Mouse (Mus musculus) CH12.LX (cell line): ENCODE results near the gene Grrp1. TPM values are rescaled to one million over a fixed set of nuclear protein-coding genes. Genes with fewer than 3 reads are reported as not detected.

ENCODE experiments used
- DNase-seq: peaks from one replicate; pipeline ENCODE4 v3.0.0-alpha.2; 2013; ENCODE audit errors: extremely low read depth
- H3K27ac ChIP-seq: 2 replicates; pipeline ENCODE4 v1.5.1; 2012; ENCODE audit warnings: low read depth, mild to moderate bottlenecking, control low read depth, moderate library complexity; ENCODE audit not compliant: insufficient read depth
- H3K27me3 ChIP-seq: replicated peaks from 2 replicates; pipeline ENCODE3; 2012; ENCODE audit warnings: inconsistent platforms
- H3K36me3 ChIP-seq, 2 experiments: replicated peaks in 1 of 2; 2 replicates each; pipeline versions ENCODE3 to v1.6.1; 2012; ENCODE audit warnings: inconsistent platforms in 1 of 2, low read length in 1 of 2, mild to moderate bottlenecking in 1 of 2, mixed read lengths in 1 of 2, moderate library complexity in 1 of 2; ENCODE audit not compliant: control insufficient read depth in 1 of 2, insufficient read depth in 1 of 2
- H3K4me1 ChIP-seq, 2 experiments: 2 replicates each; pipeline ENCODE4 v1.6.1; 2012; ENCODE audit warnings: inconsistent platforms in 1 of 2, moderate library complexity in 1 of 2; ENCODE audit not compliant: insufficient read depth in 2 of 2, control insufficient read depth in 1 of 2
- H3K4me2 ChIP-seq: 2 replicates; pipeline ENCODE4 v1.6.1; 2012; ENCODE audit warnings: low read depth, mild to moderate bottlenecking, control low read depth; ENCODE audit not compliant: poor library complexity, insufficient read depth, severe bottlenecking
- H3K4me3 ChIP-seq, 3 experiments: fragments of 150-350 bp in 1 of 3; sonication (generic) in 1 of 3; replicated peaks in 1 of 3; 2 replicates each; pipeline versions ENCODE3 to v1.5.1; 2011 to 2012; ENCODE audit warnings: low read depth in 2 of 3, low read length in 2 of 3, mild to moderate bottlenecking in 2 of 3, moderate library complexity in 2 of 3, control low read depth in 1 of 3, improper control_type of control experiment in 1 of 3, inconsistent platforms in 1 of 3, mixed read lengths in 1 of 3; ENCODE audit not compliant: poor library complexity in 1 of 3
- H3K79me2 ChIP-seq: replicated peaks from 2 replicates; pipeline ENCODE4 v1.6.1; 2012; ENCODE audit warnings: mild to moderate bottlenecking, moderate library complexity; ENCODE audit not compliant: control insufficient read depth, poor library complexity, insufficient read depth, severe bottlenecking; ENCODE audit errors: extremely low read depth
- H3K9ac ChIP-seq: 2 replicates; pipeline ENCODE4 v1.6.1; 2012; ENCODE audit warnings: low read depth, mild to moderate bottlenecking, control low read depth, moderate library complexity; ENCODE audit not compliant: insufficient read depth
- H3K9me3 ChIP-seq: replicated peaks from 2 replicates; pipeline ENCODE3; 2012; ENCODE audit warnings: low read length, inconsistent platforms, mixed read lengths
- BHLHE40 ChIP-seq: IDR thresholded peaks from 2 replicates; pipeline ENCODE4 v1.6.1; 2011; ENCODE audit warnings: mild to moderate bottlenecking, low read depth, low read length, improper control_type of control experiment
- E2F4 ChIP-seq: IDR thresholded peaks from 2 replicates; pipeline ENCODE4 v1.6.1; 2011; ENCODE audit warnings: low read depth, low read length, improper control_type of control experiment; ENCODE audit not compliant: insufficient replicate concordance
- ELF1 ChIP-seq: IDR thresholded peaks from 2 replicates; pipeline ENCODE4 v1.6.1; 2014; ENCODE audit warnings: low read depth, mild to moderate bottlenecking, inconsistent platforms, low read length, improper control_type of control experiment
- ETS1 ChIP-seq: conservative IDR thresholded peaks from 2 replicates; pipeline ENCODE4 v1.6.1; 2012; ENCODE audit warnings: low read depth, mild to moderate bottlenecking, inconsistent platforms, low read length, improper control_type of control experiment, moderate library complexity
- KAT2A ChIP-seq: IDR thresholded peaks from 2 replicates; pipeline ENCODE4 v1.6.1; 2012; ENCODE audit warnings: low read length, improper control_type of control experiment, inconsistent platforms; ENCODE audit not compliant: insufficient replicate concordance
- MAFK ChIP-seq: IDR thresholded peaks from 2 replicates; pipeline ENCODE4 v1.6.1; 2011; ENCODE audit warnings: low read length, improper control_type of control experiment; ENCODE audit not compliant: insufficient replicate concordance
- MAX ChIP-seq: IDR thresholded peaks from 2 replicates; pipeline ENCODE4 v1.6.1; 2011; ENCODE audit warnings: low read length, improper control_type of control experiment
- NRF1 ChIP-seq: IDR thresholded peaks from 2 replicates; pipeline ENCODE4 v1.6.1; 2014; ENCODE audit warnings: low read depth, mild to moderate bottlenecking, inconsistent platforms, low read length, improper control_type of control experiment, moderate library complexity
- POLR2A ChIP-seq: IDR thresholded peaks from 2 replicates; pipeline ENCODE4 v1.6.1; 2011; ENCODE audit warnings: low read depth, mild to moderate bottlenecking, improper control_type of control experiment, low read length
- RAD21 ChIP-seq: IDR thresholded peaks from 2 replicates; pipeline ENCODE4 v1.6.1; 2011; ENCODE audit warnings: low read depth, mild to moderate bottlenecking, low read length, improper control_type of control experiment, moderate library complexity
- RCOR1 ChIP-seq: conservative IDR thresholded peaks from 2 replicates; pipeline ENCODE4 v1.6.1; 2012; ENCODE audit warnings: low read depth, mild to moderate bottlenecking, inconsistent platforms, low read length, improper control_type of control experiment
- UBTF ChIP-seq: IDR thresholded peaks from 2 replicates; pipeline ENCODE4 v1.6.1; 2012; ENCODE audit warnings: low read depth, mild to moderate bottlenecking, inconsistent platforms, low read length, improper control_type of control experiment, moderate library complexity
- USF1 ChIP-seq: IDR thresholded peaks from 2 replicates; pipeline ENCODE4 v1.6.1; 2014; ENCODE audit warnings: low read depth, mild to moderate bottlenecking, inconsistent platforms, low read length, improper control_type of control experiment
- ZC3H11A ChIP-seq: IDR thresholded peaks from 2 replicates; pipeline ENCODE4 v1.6.1; 2012; ENCODE audit warnings: low read depth, mild to moderate bottlenecking, inconsistent platforms, low read length, improper control_type of control experiment
- ZKSCAN1 ChIP-seq: IDR thresholded peaks from 2 replicates; pipeline ENCODE4 v1.6.1; 2012; ENCODE audit warnings: low read depth, inconsistent platforms, low read length, improper control_type of control experiment, borderline replicate concordance
- ZMIZ1 ChIP-seq: IDR thresholded peaks from 2 replicates; pipeline ENCODE4 v1.6.1; 2012; ENCODE audit warnings: low read depth, mild to moderate bottlenecking, inconsistent platforms, low read length, improper control_type of control experiment
- dilution Hi-C: fragments of 300-500 bp; cut with MboI; formaldehyde crosslinking; loops from 2 replicates; pipeline ENCODE4 v1.14.3; 2020; ENCODE audit warnings: low sequenced_read_pairs; ENCODE audit not compliant: extremely low pct_unique_long_range_greater_than_20kb, extremely low pct_ligation_motif_present
- in situ Hi-C: fragments of 300-500 bp; cut with MboI; formaldehyde crosslinking; loops from 3 replicates; pipeline ENCODE4 v1.14.3; 2019; ENCODE audit warnings: low sequenced_read_pairs, low pct_ligation_motif_present, low pct_unique_long_range_greater_than_20kb, mixed read lengths
- polyA plus RNA-seq: library from polyadenylated mRNA; unstranded; fragments of >175 nt; gene quantifications from 2 replicates; pipeline ENCODE4 v1.2.1, GENCODE M21; 2012; ENCODE audit warnings: low read depth; ENCODE audit not compliant: insufficient read length
- total RNA-seq, 2 experiments: library from RNA; depleted of rRNA; stranded (reverse); fragments of 300-350 nt in 1 of 2; fragments of >200 nt in 1 of 2; gene quantifications; 2 replicates each; pipeline ENCODE4 v1.2.3; 2012 to 2014

Grrp1 gene
- total and polyA plus RNA-seq, 3 experiments: not detected

DNA sequence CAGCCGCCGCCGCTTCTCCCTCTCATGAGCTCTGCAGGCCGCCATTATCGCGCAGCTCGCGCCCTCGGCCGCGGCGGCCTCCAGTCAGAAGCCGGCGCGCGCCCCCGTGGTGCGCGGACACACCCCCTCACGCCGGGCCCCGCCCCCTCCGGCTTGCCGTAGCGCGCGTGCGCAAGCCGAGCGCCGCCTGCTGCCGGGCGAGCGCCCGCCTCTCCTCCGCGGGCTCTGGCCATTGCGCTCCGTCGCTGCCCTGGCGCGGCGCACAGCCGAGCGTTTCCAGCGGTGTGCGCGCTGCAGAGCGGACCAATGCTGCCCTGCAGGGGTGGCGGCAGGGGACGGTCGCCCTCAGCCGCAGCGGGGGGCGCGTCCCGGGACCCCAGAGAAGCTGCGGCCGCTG, 33.3 kb upstream of the Grrp1 start (continued):
- TF ChIP-seq ZKSCAN1: no peak
- peak; percentile 85 for TF ChIP-seq POLR2A
- TF ChIP-seq E2F4: no peak
- no peak for TF ChIP-seq ETS1
- 0 out of 2 replicates have a peak, but pooled peaks have one; percentile 45 for TF ChIP-seq KAT2A
- TF ChIP-seq ZMIZ1: peak; percentile 89
- TF ChIP-seq USF1: peak; percentile 69
- no peak for TF ChIP-seq RCOR1
- peak; percentile 54; the same call in 1 of the 2 replicates for TF ChIP-seq BHLHE40
- TF ChIP-seq, all 38 proteins: peak for 17

DNA sequence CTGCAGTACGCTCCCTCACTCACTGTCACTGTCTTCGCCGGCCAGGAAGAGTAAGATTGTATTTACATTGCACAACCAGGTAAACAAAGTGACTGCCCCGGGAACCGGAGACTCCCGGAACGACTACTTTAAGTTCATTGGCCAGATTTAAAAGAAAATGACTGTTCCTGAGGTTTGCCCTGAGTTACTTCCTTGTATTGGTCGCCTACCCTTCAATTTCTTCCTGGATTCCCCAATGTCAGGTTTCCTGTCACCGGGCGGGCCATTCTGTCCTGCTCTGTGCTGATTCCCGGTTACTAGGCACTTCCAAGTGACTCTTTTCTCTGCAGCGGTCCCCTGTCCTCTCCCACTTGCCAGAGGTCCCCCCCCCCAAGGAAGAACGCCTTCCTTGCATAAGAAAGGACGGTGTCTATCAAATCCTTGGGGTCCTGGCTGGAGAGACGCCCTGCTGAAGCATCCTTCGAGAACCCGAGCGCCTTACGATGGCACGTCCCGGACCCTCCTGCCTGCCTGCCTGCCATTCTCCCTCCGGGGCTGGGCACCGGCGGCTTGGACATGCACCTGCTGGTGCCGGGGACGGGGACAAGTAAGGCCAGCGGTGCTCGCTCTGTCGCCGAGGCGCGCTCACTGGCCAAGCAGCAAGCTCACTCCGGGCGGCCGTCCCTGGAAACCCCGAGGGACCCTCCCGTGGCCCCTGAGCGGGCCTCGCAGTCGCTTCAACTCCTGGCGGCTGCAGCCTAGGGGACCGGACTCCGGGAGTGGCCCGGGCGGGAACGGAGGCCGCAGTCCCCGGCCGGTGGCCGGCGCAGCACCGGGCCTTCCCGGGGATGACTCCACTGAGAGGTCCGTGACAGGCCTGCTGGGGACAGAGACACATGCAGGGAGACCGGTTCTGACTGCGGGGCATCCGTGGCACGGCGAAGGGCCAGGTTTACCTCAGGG, 32.6 kb upstream of the Grrp1 start:
- Histone ChIP-seq H3K79me2 (peaks cover 18% of the 10 kb centered on the region), H3K9ac (peak overlapping the region; percentile 68), H3K27me3 (no peaks in the 10 kb centered on the region), H3K4me2 (peak overlapping the region; percentile 81), H3K36me3 (peaks cover 9 to 33% of the 10 kb centered on the region in 2 experiments), H3K27ac (peak overlapping the region; percentile 25; the same call in 1 of the 2 replicates), H3K9me3 (no peaks in the 10 kb centered on the region), H3K4me3 (peak overlapping the region; percentile 79 to 99 (median 96)), H3K4me1 (peaks cover 0 to 25% of the 10 kb centered on the region in 2 experiments; a peak in 2 of 4 replicates)
- in situ Hi-C loops (loop anchor here (5.0 kb wide), 1 partner anchor 39 kb away; the partner anchor contains the start of genes Gm30191 and Zfp593), dilution Hi-C loops (no loop called here)
- TF ChIP-seq MAFK (no peak), MAX (no peak), ZC3H11A (no peak), BHLHE40 (no peak), NRF1 (no peak), UBTF (peak; percentile 79; the same call in 1 of the 2 replicates), ELF1 (0 out of 2 replicates have a peak, but pooled peaks have one; percentile 8), RAD21 (no peak)
- peak; percentile 11 for DNase-seq
